Mouse (Mus musculus): ENCODE results near the gene Gm21677. TPM values are rescaled to one million over a fixed set of nuclear protein-coding genes. Genes with fewer than 3 reads are reported as not detected.
"Not testable (repeated sequence)": the region's sequence is repeated elsewhere in the genome, so short reads cannot be mapped to it uniquely, and the experiment has no call there.

Gene Gm21677
- not detected in 2 replicates for polyA plus RNA-seq (2014; fragmentation: Nextera tagmentation; extraction: Ambion mirVana)

GRCm38 (mm10) chrY:3306349-3306748 is at the start of gene Gm21677:
Gene Gm21677 (minus strand): TSS chrY:3306449.
- H3K27me3 ChIP-seq (ENCODE audit: control insufficient read depth, insufficient read depth, low read length); H3K4me1 ChIP-seq (ENCODE audit: control insufficient read depth in 2 of 2, insufficient read depth in 2 of 2, low read length in 2 of 2); H3K4me2 ChIP-seq (ENCODE audit: low read length); H3K36me3 ChIP-seq (ENCODE audit: control insufficient read depth, insufficient read depth, low read length); H3K9ac ChIP-seq (ENCODE audit: low read length); H3K27ac ChIP-seq (replicated peaks in 1 of 2; ENCODE audit: control insufficient read depth in 1 of 2, insufficient read depth in 1 of 2, low read depth in 2 of 2, low read length in 2 of 2); H3K4me3 ChIP-seq (ENCODE audit: control insufficient read depth in 1 of 2, insufficient read depth in 1 of 2, low read depth in 1 of 2, low read length in 2 of 2); H3K9me3 ChIP-seq (ENCODE audit: control insufficient read depth, low read length); ATAC-seq (ENCODE audit: insufficient number of reproducible peaks, insufficient read depth, low FRiP score, low read depth): not testable (repeated sequence)
- WGBS = no CpG with 5 or more reads among the region's 9 CpGs

DNA sequence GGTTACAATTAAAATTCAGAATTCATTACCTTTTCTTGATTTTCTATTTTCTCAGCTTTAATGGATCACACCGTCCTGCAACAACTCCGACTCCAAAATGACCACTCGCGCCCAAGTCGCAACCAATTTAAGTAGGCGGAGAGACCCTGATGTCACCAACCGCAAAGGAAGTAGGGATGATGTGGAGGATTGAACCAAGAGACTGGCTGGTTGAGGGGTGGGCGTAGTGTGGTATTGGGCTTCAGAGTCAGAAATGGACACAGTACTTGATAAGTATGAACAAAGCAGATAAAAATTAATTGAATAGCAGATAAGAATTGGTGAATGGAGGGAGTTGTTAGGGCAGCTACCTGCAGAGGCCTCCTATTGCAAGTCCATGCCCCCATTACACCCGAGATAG is 39.0 kb upstream of the Gm21677 start, which contains the start of gene Gm21693:
TSS of gene Gm21693 (minus strand) at position 101 of the 400 bp plus-strand sequence.
- not testable (repeated sequence) for H3K36me3 ChIP-seq (ENCODE audit: control insufficient read depth, insufficient read depth, low read length); H3K9me3 ChIP-seq (ENCODE audit: control insufficient read depth, low read length); H3K4me2 ChIP-seq (ENCODE audit: low read length); H3K9ac ChIP-seq (ENCODE audit: low read length); H3K4me1 ChIP-seq (ENCODE audit: control insufficient read depth in 2 of 2, insufficient read depth in 2 of 2, low read length in 2 of 2); H3K4me3 ChIP-seq (ENCODE audit: control insufficient read depth in 1 of 2, insufficient read depth in 1 of 2, low read depth in 1 of 2, low read length in 2 of 2); ATAC-seq (ENCODE audit: insufficient number of reproducible peaks, insufficient read depth, low FRiP score, low read depth); H3K27me3 ChIP-seq (ENCODE audit: control insufficient read depth, insufficient read depth, low read length); H3K27ac ChIP-seq (replicated peaks in 1 of 2; ENCODE audit: control insufficient read depth in 1 of 2, insufficient read depth in 1 of 2, low read depth in 2 of 2, low read length in 2 of 2)
- WGBS = no CpG with 5 or more reads among the region's 9 CpGs

DNA sequence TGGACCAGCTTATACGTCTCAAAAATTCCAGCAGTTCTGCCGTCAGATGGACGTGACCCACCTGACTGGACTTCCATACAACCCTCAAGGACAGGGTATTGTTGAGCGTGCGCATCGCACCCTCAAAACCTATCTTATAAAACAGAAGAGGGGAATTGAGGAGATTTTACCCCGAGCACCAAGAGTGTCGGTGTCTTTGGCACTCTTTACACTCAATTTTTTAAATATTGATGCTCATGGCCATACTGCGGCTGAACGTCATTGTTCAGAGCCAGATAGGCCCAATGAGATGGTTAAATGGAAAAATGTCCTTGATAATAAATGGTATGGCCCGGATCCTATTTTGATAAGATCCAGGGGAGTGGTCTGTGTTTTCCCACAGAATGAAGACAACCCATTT is 34.4 kb upstream of the Gm21677 start:
- not testable (repeated sequence) for H3K27me3 ChIP-seq (ENCODE audit: control insufficient read depth, insufficient read depth, low read length); H3K9me3 ChIP-seq (ENCODE audit: control insufficient read depth, low read length); H3K4me2 ChIP-seq (ENCODE audit: low read length); H3K27ac ChIP-seq (replicated peaks in 1 of 2; ENCODE audit: control insufficient read depth in 1 of 2, insufficient read depth in 1 of 2, low read depth in 2 of 2, low read length in 2 of 2); H3K36me3 ChIP-seq (ENCODE audit: control insufficient read depth, insufficient read depth, low read length); H3K9ac ChIP-seq (ENCODE audit: low read length); H3K4me3 ChIP-seq (ENCODE audit: control insufficient read depth in 1 of 2, insufficient read depth in 1 of 2, low read depth in 1 of 2, low read length in 2 of 2); H3K4me1 ChIP-seq (ENCODE audit: control insufficient read depth in 2 of 2, insufficient read depth in 2 of 2, low read length in 2 of 2); ATAC-seq (ENCODE audit: insufficient number of reproducible peaks, insufficient read depth, low FRiP score, low read depth)
- WGBS = no CpG with 5 or more reads among the region's 11 CpGs

Other genes starting within 250 kb of the Gm21677 start
- not detected in 2 replicates for gene Gm21693, start 38.9 kb upstream of the Gm21677 start, polyA plus RNA-seq (2014; fragmentation: Nextera tagmentation; extraction: Ambion mirVana)
- gene Gm21704, start 103.7 kb upstream of the Gm21677 start, polyA plus RNA-seq (2014; fragmentation: Nextera tagmentation; extraction: Ambion mirVana) = not detected in 2 replicates
- gene Gm21708, start 103.7 kb upstream of the Gm21677 start, polyA plus RNA-seq (2014; fragmentation: Nextera tagmentation; extraction: Ambion mirVana) = not detected in 2 replicates